Mouse (Mus musculus) liver (tissue): ENCODE data around the gene Hmgcs1.

Source experiments
- DNase-seq: peaks from one replicate; pipeline ENCODE4 v3.0.0-alpha.2; 2020; ENCODE audit warnings: mixed read lengths

Gene Hmgcs1

GRCm38 (mm10) chr13:119754635-119755020 lies 64.4 kb downstream of the Hmgcs1 start:
- no peak for DNase-seq

GRCm38 (mm10) chr13:119755141-119755547 lies 65.0 kb downstream of the Hmgcs1 start:
- no peak for DNase-seq

- peak; percentile 62 for DNase-seq
These were observed 65.7 kb downstream of the Hmgcs1 start, which contains the start of gene Nim1k for GRCm38 (mm10) chr13:119755681-119756471. Nim1k (minus strand) TSS chr13:119755882.

- no peak for DNase-seq
These were observed 66.7 kb downstream of the Hmgcs1 start for GRCm38 (mm10) chr13:119756831-119757230.
